Mouse (Mus musculus) ES-Bruce4 (cell line): ENCODE results near the gene Mettl2. TPM values are rescaled to one million over a fixed set of nuclear protein-coding genes. Genes with fewer than 3 reads are reported as not detected.
A peak's percentile ranks its signal among the peaks of the same experiment; 100 is the strongest.
"Not testable (repeated sequence)": the region's sequence is repeated elsewhere in the genome, so short reads cannot be mapped to it uniquely, and the experiment has no call there.

ENCODE experiments used
- H3K27ac ChIP-seq: 2 replicates; pipeline ENCODE4 v1.5.1; 2012; ENCODE audit warnings: low read length, inconsistent platforms; ENCODE audit not compliant: insufficient read depth
- H3K27me3 ChIP-seq: 2 replicates; pipeline ENCODE4 v1.6.1; 2012; ENCODE audit warnings: mild to moderate bottlenecking, low read length, inconsistent platforms; ENCODE audit not compliant: control insufficient read depth, poor library complexity, insufficient read depth, severe bottlenecking
- H3K36me3 ChIP-seq: 2 replicates; pipeline ENCODE4 v1.6.1; 2012; ENCODE audit warnings: inconsistent platforms, mild to moderate bottlenecking, low read length, moderate library complexity; ENCODE audit not compliant: control insufficient read depth, poor library complexity, insufficient read depth, severe bottlenecking
- H3K4me1 ChIP-seq: one replicate; pipeline ENCODE4 v1.8.1; 2011; ENCODE audit warnings: low read length; ENCODE audit not compliant: control insufficient read depth, insufficient read depth
- H3K4me3 ChIP-seq: 2 replicates; pipeline ENCODE4 v1.5.1; 2011; ENCODE audit warnings: low read depth, mild to moderate bottlenecking, low read length
- H3K9ac ChIP-seq: 2 replicates; pipeline ENCODE4 v1.6.1; 2012; ENCODE audit warnings: low read depth, mild to moderate bottlenecking, inconsistent platforms; ENCODE audit not compliant: poor library complexity, severe bottlenecking
- H3K9me3 ChIP-seq: replicated peaks from 2 replicates; pipeline ENCODE4 v1.6.1; 2012; ENCODE audit warnings: mild to moderate bottlenecking, low read length, inconsistent platforms; ENCODE audit not compliant: control insufficient read depth, poor library complexity, insufficient read depth, severe bottlenecking
- CTCF ChIP-seq: IDR thresholded peaks from one replicate; pipeline ENCODE4 v1.8.1; 2011; ENCODE audit warnings: low read depth, low read length
- EP300 ChIP-seq: IDR thresholded peaks from 2 replicates; pipeline ENCODE4 v1.6.1; 2011; ENCODE audit warnings: low read depth, low read length; ENCODE audit not compliant: insufficient read depth
- POLR2A ChIP-seq: IDR thresholded peaks from one replicate; pipeline ENCODE4 v1.8.1; 2011; ENCODE audit warnings: low read length; ENCODE audit not compliant: insufficient read depth
- polyA plus RNA-seq: library from polyadenylated mRNA; stranded (reverse); fragments of >200 nt; gene quantifications from 2 replicates; pipeline ENCODE4 v1.2.4, GENCODE M21; 2011; ENCODE audit warnings: low read depth; ENCODE audit not compliant: missing spikeins, insufficient read depth, insufficient read length

Mettl2 gene
- polyA plus RNA-seq: 43.1 and 49.3 TPM in 2 replicates

DNA sequence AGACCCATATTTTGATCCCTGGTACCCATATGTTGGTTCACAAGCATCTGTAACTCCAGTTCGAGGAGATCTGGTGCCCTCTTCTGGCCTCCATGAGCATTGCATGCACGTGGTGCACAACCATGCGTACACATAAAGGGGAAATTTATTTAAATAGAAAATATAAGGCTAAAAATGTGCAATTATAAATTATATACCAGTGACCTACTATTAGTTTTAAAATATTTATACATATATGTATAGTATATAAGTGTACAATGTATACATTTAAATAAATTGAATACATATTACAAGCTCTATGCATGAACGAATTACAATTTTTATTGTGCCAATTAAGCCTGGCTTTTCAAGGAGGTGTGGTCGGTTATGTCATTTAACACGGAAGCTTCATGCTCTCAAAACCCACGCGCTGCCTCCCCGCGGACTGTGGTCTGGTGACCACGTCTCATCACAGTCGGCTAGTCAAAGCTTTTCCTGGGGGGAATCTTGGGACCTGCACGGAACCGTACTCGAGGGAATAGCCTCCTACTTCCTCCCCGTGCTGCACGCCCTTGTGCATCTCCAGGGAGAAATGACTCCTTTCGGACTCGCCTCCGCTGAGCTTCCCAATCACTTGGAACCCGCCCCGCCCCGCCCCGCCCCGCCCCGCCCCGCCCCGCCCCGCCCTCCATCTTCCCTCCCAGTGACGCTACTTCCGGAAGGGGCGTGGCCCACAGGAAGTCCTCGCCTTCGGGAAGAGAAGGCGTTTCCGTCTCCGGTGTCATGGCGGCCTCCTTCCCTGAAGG lies at the start of gene Mettl2:
TSS of gene Mettl2 (plus strand) at position 691 of the 785 bp plus-strand sequence.
- no peaks in the 10 kb centered on the region for H3K9me3 ChIP-seq
- peaks cover 21% of the 10 kb centered on the region for H3K36me3 ChIP-seq
- peak within 1 kb of the TSS; percentile 87 for H3K9ac ChIP-seq
- peak within 1 kb of the TSS; percentile 94 for H3K4me3 ChIP-seq
- H3K4me1 ChIP-seq: no peaks in the 10 kb centered on the region
- no peaks in the 10 kb centered on the region for H3K27me3 ChIP-seq
- TF ChIP-seq CTCF (peak; percentile 75), EP300 (no peak; the same call in 1 of the 2 replicates), POLR2A (peak; percentile 81)
- H3K27ac ChIP-seq: peak within 1 kb of the TSS; percentile 83

DNA sequence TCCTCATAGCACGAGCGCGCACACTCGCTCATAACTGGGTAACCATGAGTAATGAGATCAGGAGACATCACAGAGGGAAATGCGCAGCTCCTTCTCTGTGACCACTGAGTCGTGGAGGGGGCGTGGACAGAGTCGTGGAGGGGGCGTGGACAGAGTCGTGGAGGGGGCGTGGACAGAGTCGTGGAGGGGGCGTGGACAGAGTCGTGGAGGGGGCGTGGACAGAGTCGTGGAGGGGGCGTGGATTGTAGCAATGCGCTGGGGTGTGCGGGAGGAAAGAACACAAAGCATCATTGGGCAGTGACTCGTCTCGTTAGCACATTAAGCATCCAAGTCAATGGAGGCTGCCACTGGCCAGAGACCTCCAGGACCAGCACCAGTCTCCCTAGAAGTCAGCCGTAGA lies 13.8 kb upstream of the Mettl2 start:
- not testable (repeated sequence) for H3K36me3 ChIP-seq, H3K27me3 ChIP-seq, H3K4me3 ChIP-seq, H3K9me3 ChIP-seq, H3K27ac ChIP-seq, H3K9ac ChIP-seq, H3K4me1 ChIP-seq

DNA sequence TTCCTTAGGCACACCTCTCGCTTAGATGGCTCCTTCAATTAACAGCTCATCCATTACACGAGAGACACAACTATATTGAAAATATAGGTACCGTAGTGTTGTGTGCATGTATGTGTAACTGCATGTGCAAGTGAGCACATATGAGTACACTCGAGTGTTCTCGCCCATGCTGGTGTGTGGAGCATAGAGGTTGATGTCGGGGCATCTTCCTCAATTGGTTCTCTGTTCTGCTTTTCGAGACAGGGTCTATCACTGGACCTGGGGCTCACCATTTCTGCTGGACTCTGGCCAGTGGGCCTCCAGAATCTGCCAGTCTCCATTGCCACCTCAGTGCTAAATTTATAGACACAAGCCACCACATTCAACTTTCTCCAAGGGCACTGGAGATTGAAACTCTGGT lies 8.4 kb upstream of the Mettl2 start:
- Histone ChIP-seq H3K9me3 (no peaks in the 10 kb centered on the region), H3K27me3 (no peaks in the 10 kb centered on the region), H3K4me1 (no peaks in the 10 kb centered on the region), H3K36me3 (no peaks in the 10 kb centered on the region), H3K4me3 (no peak overlapping the region), H3K9ac (no peak overlapping the region), H3K27ac (no peak overlapping the region)
- TF ChIP-seq POLR2A: no peak
- TF ChIP-seq EP300: no peak

DNA sequence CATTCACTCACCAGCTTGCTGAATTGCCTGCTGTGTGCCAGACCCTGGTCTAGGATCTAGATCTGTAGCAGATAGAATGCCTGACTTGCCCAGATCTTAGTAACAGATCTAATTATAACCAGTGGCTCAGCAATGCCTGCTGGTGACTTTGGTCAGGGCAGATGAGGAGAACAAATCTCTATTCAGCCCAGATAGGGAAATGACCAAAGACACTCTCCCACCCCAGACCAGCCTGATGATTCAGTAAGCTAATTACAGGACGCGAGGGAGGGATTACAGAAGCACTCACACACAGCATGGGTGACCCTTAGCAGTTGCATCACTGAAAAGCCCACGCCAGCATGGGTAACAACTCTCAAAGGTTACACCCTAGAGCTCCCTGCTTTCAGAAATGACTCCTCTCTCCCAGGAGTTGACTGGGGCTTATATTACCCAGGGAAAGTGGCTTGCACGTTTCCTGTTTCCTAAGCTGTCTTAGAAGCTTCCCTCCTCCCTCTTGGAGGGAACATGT lies 5.6 kb upstream of the Mettl2 start:
- Histone ChIP-seq H3K27ac (no peak overlapping the region), H3K9me3 (no peaks in the 10 kb centered on the region), H3K4me1 (no peaks in the 10 kb centered on the region), H3K9ac (no peak overlapping the region), H3K27me3 (no peaks in the 10 kb centered on the region), H3K4me3 (no peak overlapping the region), H3K36me3 (no peaks in the 10 kb centered on the region)
- TF ChIP-seq EP300: no peak
- no peak for TF ChIP-seq CTCF
- no peak for TF ChIP-seq POLR2A

DNA sequence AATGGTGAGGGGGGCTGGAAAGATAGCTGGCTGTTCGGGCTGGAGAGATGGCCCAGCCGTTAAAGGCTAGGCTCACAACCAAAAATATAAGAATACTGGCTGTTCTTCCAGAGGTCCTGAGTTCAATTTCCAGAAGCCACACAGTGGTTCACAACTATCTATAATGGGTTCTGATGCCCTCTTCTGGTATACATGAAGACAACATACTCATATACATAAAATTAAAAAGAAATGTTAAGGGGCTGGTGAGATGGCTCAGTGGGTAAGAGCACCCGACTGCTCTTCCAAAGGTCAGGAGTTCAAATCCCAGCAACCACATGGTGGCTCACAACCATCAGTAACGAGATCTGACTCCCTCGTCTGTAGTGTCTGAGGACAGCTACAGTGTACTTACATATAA lies 4.4 kb upstream of the Mettl2 start:
- H3K9ac ChIP-seq, H3K9me3 ChIP-seq, H3K27me3 ChIP-seq, H3K36me3 ChIP-seq, H3K4me1 ChIP-seq, H3K4me3 ChIP-seq, H3K27ac ChIP-seq: not testable (repeated sequence)

DNA sequence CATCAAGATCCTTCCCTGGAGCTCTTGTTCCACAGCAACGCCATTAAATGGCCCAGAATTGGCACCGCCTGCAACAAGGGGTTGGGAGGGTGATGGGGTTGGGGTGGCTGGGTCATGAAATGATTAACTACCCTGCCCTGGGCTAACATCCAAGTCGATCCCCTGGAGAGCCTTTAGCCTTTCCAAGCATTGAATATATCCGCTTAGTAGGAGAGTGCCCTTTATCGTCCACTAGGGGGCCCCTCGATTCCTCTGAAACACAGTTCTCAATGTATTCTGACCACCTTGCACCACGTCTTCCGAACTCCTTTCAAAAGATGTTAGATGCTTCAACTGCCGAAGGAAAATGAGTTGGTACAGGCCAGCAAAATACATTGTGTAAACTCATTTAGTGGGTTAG lies 2.2 kb upstream of the Mettl2 start:
- Histone ChIP-seq H3K27ac (no peak overlapping the region), H3K9ac (peak overlapping the region; percentile 45), H3K4me3 (no peak overlapping the region)

More for the DNA sequence above, 2.2 kb upstream of the Mettl2 start:
- Histone ChIP-seq H3K36me3 (peaks cover 6% of the 10 kb centered on the region), H3K4me1 (no peaks in the 10 kb centered on the region), H3K27me3 (no peaks in the 10 kb centered on the region), H3K9me3 (no peaks in the 10 kb centered on the region)
- TF ChIP-seq POLR2A (no peak), CTCF (peak; percentile 19)
